Mouse (Mus musculus): ENCODE measurements around the gene Nos1. TPM values are rescaled to one million over a fixed set of nuclear protein-coding genes. Genes with fewer than 3 reads are reported as not detected.
"Not testable (repeated sequence)": the region's sequence is repeated elsewhere in the genome, so short reads cannot be mapped to it uniquely, and the experiment has no call there.

Gene Nos1
- polyA plus RNA-seq, 1 experiment from 2014 or later = 7.8 TPM

DNA sequence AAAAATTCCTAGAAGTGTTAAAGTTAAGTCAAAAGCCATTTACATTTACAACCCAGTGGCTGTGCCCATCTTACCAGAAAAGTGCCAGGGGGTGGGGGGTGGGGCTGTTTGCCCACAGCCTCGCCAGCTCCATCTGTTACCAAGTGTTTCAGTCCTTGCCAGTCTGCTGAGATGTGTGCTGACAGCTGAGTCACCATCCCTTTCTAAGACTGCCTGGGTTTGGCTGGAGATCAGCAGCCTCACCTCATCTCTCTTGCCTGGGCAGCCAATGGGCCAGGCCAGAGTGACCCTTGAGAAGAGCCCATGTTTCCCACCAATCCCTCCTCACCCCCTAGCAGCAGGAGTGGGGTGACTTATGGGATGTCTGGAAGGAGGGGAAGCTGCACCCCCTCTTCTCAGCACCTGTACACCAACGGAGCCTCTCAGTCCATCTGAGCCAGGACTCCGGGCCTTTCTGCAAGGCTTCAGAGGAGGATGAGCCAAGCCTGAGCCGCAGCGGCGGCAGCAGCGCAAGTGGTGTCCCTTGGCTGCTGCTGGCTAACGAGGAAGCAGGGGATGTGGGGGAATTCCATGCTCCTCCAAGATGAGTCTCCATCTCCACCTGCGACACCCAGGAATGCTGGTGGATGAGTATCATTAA is 100.2 kb downstream of the Nos1 start:
- Histone ChIP-seq H3K27me3 (replicated peaks; ENCODE audit: control insufficient read depth, insufficient read depth, low read length) (no peaks in the 10 kb centered on the region), H3K9ac (replicated peaks; ENCODE audit: low read depth, low read length) (no peak overlapping the region), H3K27ac (ENCODE audit: low read length) (peak overlapping the region; percentile 72), H3K4me3 (replicated peaks; ENCODE audit: low read length) (no peak overlapping the region), H3K9me3 (ENCODE audit: control insufficient read depth, low read length) (no peaks in the 10 kb centered on the region), H3K4me2 (ENCODE audit: low read length) (no peak overlapping the region), H3K36me3 (ENCODE audit: control insufficient read depth, insufficient read depth) (no peaks in the 10 kb centered on the region), H3K4me1 (replicated peaks; ENCODE audit: control insufficient read depth, insufficient read depth, low read length) (peaks cover 3% of the 10 kb centered on the region)
- 66% methylated on average over 9 of the region's 9 CpGs for WGBS
- peak; percentile 77 for ATAC-seq

- H3K4me2 ChIP-seq (ENCODE audit: low read length); H3K27me3 ChIP-seq (replicated peaks; ENCODE audit: control insufficient read depth, insufficient read depth, low read length); H3K4me1 ChIP-seq (replicated peaks; ENCODE audit: control insufficient read depth, insufficient read depth, low read length); ATAC-seq; H3K36me3 ChIP-seq (ENCODE audit: control insufficient read depth, insufficient read depth); H3K27ac ChIP-seq (ENCODE audit: low read length); H3K9me3 ChIP-seq (ENCODE audit: control insufficient read depth, low read length); H3K4me3 ChIP-seq (replicated peaks; ENCODE audit: low read length); H3K9ac ChIP-seq (replicated peaks; ENCODE audit: low read depth, low read length): not testable (repeated sequence)
- WGBS = 90% methylated on average over 1 of the region's 1 CpGs
These were observed 101.6 kb downstream of the Nos1 start for GRCm38 (mm10) chr5:117882411-117882810.

GRCm38 (mm10) chr5:117884991-117885390 is 104.2 kb downstream of the Nos1 start:
- WGBS = 69% methylated on average over 2 of the region's 2 CpGs
- H3K9ac ChIP-seq (replicated peaks; ENCODE audit: low read depth, low read length) = no peak overlapping the region
- H3K9me3 ChIP-seq (ENCODE audit: control insufficient read depth, low read length) = no peaks in the 10 kb centered on the region
- ATAC-seq = no peak
- H3K4me1 ChIP-seq (replicated peaks; ENCODE audit: control insufficient read depth, insufficient read depth, low read length) = peaks cover 8% of the 10 kb centered on the region
- no peak overlapping the region for H3K4me2 ChIP-seq (ENCODE audit: low read length)
- no peaks in the 10 kb centered on the region for H3K27me3 ChIP-seq (replicated peaks; ENCODE audit: control insufficient read depth, insufficient read depth, low read length)
- no peak overlapping the region for H3K27ac ChIP-seq (ENCODE audit: low read length)
- no peak overlapping the region for H3K4me3 ChIP-seq (replicated peaks; ENCODE audit: low read length)
- no peaks in the 10 kb centered on the region for H3K36me3 ChIP-seq (ENCODE audit: control insufficient read depth, insufficient read depth)

DNA sequence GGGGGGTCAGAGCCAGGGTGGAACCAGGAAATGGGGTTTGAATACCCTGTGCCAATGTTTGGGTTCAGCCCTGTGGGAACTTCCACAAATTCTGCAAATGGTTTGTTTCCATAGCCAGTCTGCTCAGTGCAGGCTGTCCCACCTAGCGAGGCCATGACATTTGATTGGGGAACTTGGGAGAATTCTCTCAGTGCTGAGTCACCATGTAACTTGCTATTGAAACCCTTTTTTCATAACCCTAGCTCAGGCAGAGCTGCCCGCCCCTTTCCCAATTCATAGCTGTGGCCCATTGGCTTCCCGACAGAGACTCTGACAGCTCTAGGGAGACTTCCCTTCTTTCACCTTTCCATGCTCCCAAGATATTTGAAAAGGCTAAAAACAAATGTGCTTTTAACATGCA is 107.3 kb downstream of the Nos1 start:
- no peaks in the 10 kb centered on the region for H3K27me3 ChIP-seq (replicated peaks; ENCODE audit: control insufficient read depth, insufficient read depth, low read length)
- no peaks in the 10 kb centered on the region for H3K9me3 ChIP-seq (ENCODE audit: control insufficient read depth, low read length)
- H3K36me3 ChIP-seq (ENCODE audit: control insufficient read depth, insufficient read depth) = no peaks in the 10 kb centered on the region
- no peak overlapping the region for H3K4me2 ChIP-seq (ENCODE audit: low read length)
- no peak for ATAC-seq
- H3K4me3 ChIP-seq (replicated peaks; ENCODE audit: low read length) = no peak overlapping the region
- H3K4me1 ChIP-seq (replicated peaks; ENCODE audit: control insufficient read depth, insufficient read depth, low read length) = 0 out of 2 replicates have a peak, but pooled peaks cover 5% of the 10 kb centered on the region
- 65% methylated on average over 3 of the region's 3 CpGs for WGBS
- no peak overlapping the region for H3K27ac ChIP-seq (ENCODE audit: low read length)
- H3K9ac ChIP-seq (replicated peaks; ENCODE audit: low read depth, low read length) = no peak overlapping the region

- Histone ChIP-seq H3K27me3 (replicated peaks; ENCODE audit: control insufficient read depth, insufficient read depth, low read length) (no peaks in the 10 kb centered on the region), H3K36me3 (ENCODE audit: control insufficient read depth, insufficient read depth) (no peaks in the 10 kb centered on the region), H3K9ac (replicated peaks; ENCODE audit: low read depth, low read length) (no peak overlapping the region), H3K9me3 (ENCODE audit: control insufficient read depth, low read length) (no peaks in the 10 kb centered on the region), H3K4me3 (replicated peaks; ENCODE audit: low read length) (no peak overlapping the region), H3K4me1 (replicated peaks; ENCODE audit: control insufficient read depth, insufficient read depth, low read length) (0 out of 2 replicates have a peak, but pooled peaks cover 5% of the 10 kb centered on the region), H3K4me2 (ENCODE audit: low read length) (no peak overlapping the region), H3K27ac (ENCODE audit: low read length) (no peak overlapping the region)
- WGBS = 62% methylated on average over 6 of the region's 6 CpGs
- ATAC-seq = no peak
These were observed 108.1 kb downstream of the Nos1 start for GRCm38 (mm10) chr5:117888946-117889345.

DNA sequence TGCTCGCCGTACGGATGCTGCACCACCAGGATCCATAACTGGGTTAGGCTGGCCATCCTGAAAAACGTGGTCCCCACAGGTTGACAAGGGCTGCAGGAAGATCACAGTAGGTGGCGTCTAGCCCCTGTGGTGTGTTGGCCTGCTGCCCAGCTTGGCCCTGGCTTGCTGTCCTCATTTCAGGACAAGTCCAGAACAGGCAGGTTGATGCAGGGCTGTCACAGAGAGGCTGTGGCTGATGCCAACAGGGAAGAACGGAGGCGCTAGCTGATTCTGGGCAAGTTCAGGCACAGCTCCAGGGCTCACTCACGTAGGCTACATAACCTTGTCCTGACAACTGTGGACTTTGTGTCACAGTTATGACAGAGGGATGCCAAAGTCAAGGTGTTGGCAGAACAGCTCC is 108.7 kb downstream of the Nos1 start:
- no peak overlapping the region for H3K9ac ChIP-seq (replicated peaks; ENCODE audit: low read depth, low read length)
- H3K4me1 ChIP-seq (replicated peaks; ENCODE audit: control insufficient read depth, insufficient read depth, low read length) = 0 out of 2 replicates have a peak, but pooled peaks cover 5% of the 10 kb centered on the region
- no peak overlapping the region for H3K27ac ChIP-seq (ENCODE audit: low read length)
- no peak for ATAC-seq
- no peaks in the 10 kb centered on the region for H3K27me3 ChIP-seq (replicated peaks; ENCODE audit: control insufficient read depth, insufficient read depth, low read length)
- H3K4me2 ChIP-seq (ENCODE audit: low read length) = no peak overlapping the region
- no peaks in the 10 kb centered on the region for H3K36me3 ChIP-seq (ENCODE audit: control insufficient read depth, insufficient read depth)
- H3K4me3 ChIP-seq (replicated peaks; ENCODE audit: low read length) = no peak overlapping the region
- WGBS = 45% methylated on average over 8 of the region's 8 CpGs
- H3K9me3 ChIP-seq (ENCODE audit: control insufficient read depth, low read length) = no peaks in the 10 kb centered on the region

- H3K4me3 ChIP-seq (replicated peaks; ENCODE audit: low read length) = no peak overlapping the region
- H3K27me3 ChIP-seq (replicated peaks; ENCODE audit: control insufficient read depth, insufficient read depth, low read length) = no peaks in the 10 kb centered on the region
- no peak overlapping the region for H3K27ac ChIP-seq (ENCODE audit: low read length)
- WGBS = 67% methylated on average over 8 of the region's 8 CpGs
- no peaks in the 10 kb centered on the region for H3K36me3 ChIP-seq (ENCODE audit: control insufficient read depth, insufficient read depth)
- no peak overlapping the region for H3K9ac ChIP-seq (replicated peaks; ENCODE audit: low read depth, low read length)
- no peak overlapping the region for H3K4me2 ChIP-seq (ENCODE audit: low read length)
- no peaks in the 10 kb centered on the region for H3K9me3 ChIP-seq (ENCODE audit: control insufficient read depth, low read length)
- 0 out of 2 replicates have a peak, but pooled peaks cover 5% of the 10 kb centered on the region for H3K4me1 ChIP-seq (replicated peaks; ENCODE audit: control insufficient read depth, insufficient read depth, low read length)
- ATAC-seq = no peak
These were observed 110.0 kb downstream of the Nos1 start for GRCm38 (mm10) chr5:117890871-117891270.

GRCm38 (mm10) chr5:117891545-117891944 is 110.7 kb downstream of the Nos1 start:
- Histone ChIP-seq H3K9me3 (ENCODE audit: control insufficient read depth, low read length) (no peaks in the 10 kb centered on the region), H3K27ac (ENCODE audit: low read length) (no peak overlapping the region), H3K9ac (replicated peaks; ENCODE audit: low read depth, low read length) (no peak overlapping the region), H3K27me3 (replicated peaks; ENCODE audit: control insufficient read depth, insufficient read depth, low read length) (no peaks in the 10 kb centered on the region), H3K36me3 (ENCODE audit: control insufficient read depth, insufficient read depth) (no peaks in the 10 kb centered on the region), H3K4me1 (replicated peaks; ENCODE audit: control insufficient read depth, insufficient read depth, low read length) (0 out of 2 replicates have a peak, but pooled peaks cover 5% of the 10 kb centered on the region), H3K4me2 (ENCODE audit: low read length) (no peak overlapping the region), H3K4me3 (replicated peaks; ENCODE audit: low read length) (no peak overlapping the region)
- 89% methylated on average over 5 of the region's 5 CpGs for WGBS
- no peak for ATAC-seq

DNA sequence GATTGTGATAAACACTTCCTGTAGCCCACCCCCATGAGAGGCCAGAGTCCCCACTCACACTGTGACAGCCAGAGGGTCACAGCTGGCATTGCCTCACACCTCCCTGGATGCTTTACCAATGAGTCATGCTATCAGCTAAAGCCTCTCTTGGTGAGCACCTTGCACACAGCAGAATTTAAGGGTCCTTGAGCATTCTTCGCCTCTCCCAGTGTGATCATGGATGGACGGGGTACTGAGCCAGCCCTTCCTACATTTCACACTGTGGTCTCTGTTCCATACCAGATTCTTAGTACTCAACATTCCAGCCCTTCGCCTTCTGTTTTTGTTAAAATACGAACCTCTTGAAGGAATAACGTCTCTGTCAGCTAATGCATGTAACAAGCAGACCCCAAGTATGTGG is 113.2 kb downstream of the Nos1 start:
- 90% methylated on average over 5 of the region's 5 CpGs for WGBS
- Histone ChIP-seq H3K27ac (ENCODE audit: low read length) (no peak overlapping the region), H3K4me3 (replicated peaks; ENCODE audit: low read length) (no peak overlapping the region), H3K36me3 (ENCODE audit: control insufficient read depth, insufficient read depth) (no peaks in the 10 kb centered on the region), H3K4me1 (replicated peaks; ENCODE audit: control insufficient read depth, insufficient read depth, low read length) (peaks cover 12% of the 10 kb centered on the region), H3K9ac (replicated peaks; ENCODE audit: low read depth, low read length) (no peak overlapping the region), H3K4me2 (ENCODE audit: low read length) (no peak overlapping the region), H3K9me3 (ENCODE audit: control insufficient read depth, low read length) (no peaks in the 10 kb centered on the region), H3K27me3 (replicated peaks; ENCODE audit: control insufficient read depth, insufficient read depth, low read length) (no peaks in the 10 kb centered on the region)
- ATAC-seq = no peak

All from forebrain, embryonic 16.5 days (tissue).